Mouse (Mus musculus) layer of hippocampus, postnatal 10 days (tissue): Measurements from ENCODE around the gene S100a2. TPM values are rescaled to one million over a fixed set of nuclear protein-coding genes. Genes with fewer than 3 reads are reported as not detected.
A peak's percentile ranks its signal among the peaks of the same experiment; 100 is the strongest.

Experiments used
- DNase-seq, 2 experiments: peaks; one replicate each; pipeline ENCODE4 v3.0.0; 2021; ENCODE audit warnings: low spot score in 2 of 2
- total RNA-seq, 2 experiments: library from RNA; stranded (reverse); gene quantifications; 2 replicates each; pipeline ENCODE4 v1.2.3; 2021

S100a2 gene
- total RNA-seq, 2 experiments from 2014 or later, result not detected

- no peak for DNase-seq
These were observed 5.5 kb downstream of the S100a2 start for GRCm38 (mm10) chr3:90595556-90595955.

- no peak for DNase-seq
These were observed 6.8 kb downstream of the S100a2 start for GRCm38 (mm10) chr3:90596810-90597209.

- no peak for DNase-seq
These were observed 7.7 kb downstream of the S100a2 start for GRCm38 (mm10) chr3:90597736-90598135.

DNA sequence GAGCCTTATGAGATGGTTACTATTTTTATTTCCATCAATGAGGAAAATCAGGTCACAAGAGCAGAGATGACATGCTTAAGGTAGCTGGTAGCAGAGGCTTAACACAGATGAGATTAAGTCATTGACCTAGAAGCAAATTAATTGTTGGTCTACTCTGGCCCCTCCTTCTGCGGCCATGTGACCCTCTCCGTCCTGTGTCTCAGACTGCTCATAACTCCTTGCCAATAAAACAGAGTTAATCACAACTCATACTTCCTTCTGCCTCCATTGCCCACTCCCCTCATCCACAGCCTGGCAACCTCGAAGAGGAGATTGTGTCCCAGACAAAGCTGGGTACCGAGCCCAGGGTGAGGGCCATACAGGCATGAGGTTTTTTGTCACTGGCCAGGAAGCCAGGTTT is 8.2 kb downstream of the S100a2 start:
- no peak for DNase-seq

GRCm38 (mm10) chr3:90599401-90599800 is 9.4 kb downstream of the S100a2 start:
- no peak for DNase-seq

DNA sequence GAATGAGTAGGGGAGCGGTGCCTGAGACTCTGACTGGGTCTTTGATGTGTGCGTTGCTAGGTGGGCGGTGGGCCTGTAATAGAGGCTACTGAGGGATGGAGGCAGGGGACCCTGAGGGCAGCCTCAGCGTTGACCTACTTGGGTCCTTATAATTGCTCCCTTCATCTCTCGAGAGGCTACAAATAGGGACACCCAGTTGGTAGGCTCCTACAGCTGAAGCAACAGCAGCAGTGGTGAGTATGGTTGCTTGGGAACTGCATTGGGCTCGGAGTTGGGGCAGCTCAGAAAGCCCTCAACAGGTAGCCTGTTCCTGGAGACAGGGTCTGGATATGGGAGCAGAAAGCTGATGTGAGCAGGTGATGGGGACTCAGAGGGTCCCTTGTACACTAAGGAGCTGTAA is 10.0 kb downstream of the S100a2 start:
- DNase-seq, result no peak

GRCm38 (mm10) chr3:90600458-90601195 is 10.6 kb downstream of the S100a2 start:
- no peak for DNase-seq

DNA sequence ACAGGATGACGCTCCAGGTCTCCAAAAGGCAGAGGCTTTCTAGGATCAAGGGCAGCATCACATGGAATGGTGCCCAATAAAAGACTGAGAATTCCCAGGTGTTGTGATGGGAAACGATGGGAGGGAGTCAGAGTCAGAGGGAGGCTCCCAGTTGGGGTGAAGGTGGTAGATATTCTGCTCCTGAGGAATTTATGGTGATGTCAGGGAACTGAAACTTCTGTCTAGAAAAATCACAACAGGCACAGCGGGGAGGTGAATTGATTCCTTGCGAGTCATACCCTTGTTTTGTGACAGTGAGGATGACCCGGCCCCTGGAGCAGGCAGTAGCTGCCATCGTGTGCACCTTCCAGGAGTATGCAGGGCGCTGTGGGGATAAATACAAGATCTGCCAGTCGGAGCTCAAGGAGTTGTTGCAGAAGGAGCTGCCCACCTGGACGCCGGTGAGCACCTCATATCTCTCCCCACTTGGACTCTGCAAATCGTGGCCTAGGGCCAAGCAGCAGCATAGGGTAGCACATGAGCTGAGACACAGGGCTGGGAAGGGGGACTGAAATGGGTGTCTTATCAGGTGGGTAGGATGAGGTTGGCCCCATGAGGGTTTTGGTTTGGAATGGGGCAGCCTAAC is 11.6 kb downstream of the S100a2 start, which contains the start of gene Gm42674:
Gene Gm42674 (plus strand): TSS at position 419 of the 625 bp plus-strand sequence.
- DNase-seq, result no peak

- DNase-seq, result no peak
These were observed 13.6 kb downstream of the S100a2 start, which contains the start of gene S100a4 for GRCm38 (mm10) chr3:90603623-90604022. Gene S100a4 (plus strand): TSS chr3:90603771.

- peak; percentile 61 to 66 for DNase-seq
These were observed 14.4 kb downstream of the S100a2 start for GRCm38 (mm10) chr3:90604416-90604815.

DNA sequence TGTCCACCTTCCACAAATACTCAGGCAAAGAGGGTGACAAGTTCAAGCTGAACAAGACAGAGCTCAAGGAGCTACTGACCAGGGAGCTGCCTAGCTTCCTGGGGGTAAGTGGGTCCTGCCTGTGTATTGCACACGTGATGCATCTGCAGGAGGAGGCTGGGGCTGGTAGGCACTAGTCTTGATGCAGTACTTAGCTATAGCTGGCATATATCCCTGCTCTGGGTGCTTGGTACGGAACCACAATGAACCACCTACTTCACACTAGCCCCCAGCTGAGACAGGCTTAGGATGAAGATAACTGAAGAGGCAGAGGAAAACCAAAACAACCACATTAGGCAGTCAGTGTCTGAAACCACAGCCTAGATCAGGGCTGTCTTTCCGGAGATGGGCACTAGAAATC is 15.0 kb downstream of the S100a2 start:
- DNase-seq, result no peak

DNA sequence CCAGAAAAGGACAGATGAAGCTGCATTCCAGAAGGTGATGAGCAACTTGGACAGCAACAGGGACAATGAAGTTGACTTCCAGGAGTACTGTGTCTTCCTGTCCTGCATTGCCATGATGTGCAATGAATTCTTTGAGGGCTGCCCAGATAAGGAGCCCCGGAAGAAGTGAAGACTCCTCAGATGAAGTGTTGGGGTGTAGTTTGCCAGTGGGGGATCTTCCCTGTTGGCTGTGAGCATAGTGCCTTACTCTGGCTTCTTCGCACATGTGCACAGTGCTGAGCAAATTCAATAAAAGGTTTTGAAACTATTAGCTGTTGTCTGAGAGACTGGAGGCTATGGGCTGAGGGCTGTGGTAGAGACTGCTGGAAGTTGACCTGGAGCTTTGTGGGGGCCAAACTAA is 15.7 kb downstream of the S100a2 start:
- no peak for DNase-seq

GRCm38 (mm10) chr3:90606185-90606584 is 16.1 kb downstream of the S100a2 start:
- DNase-seq, result no peak

DNA sequence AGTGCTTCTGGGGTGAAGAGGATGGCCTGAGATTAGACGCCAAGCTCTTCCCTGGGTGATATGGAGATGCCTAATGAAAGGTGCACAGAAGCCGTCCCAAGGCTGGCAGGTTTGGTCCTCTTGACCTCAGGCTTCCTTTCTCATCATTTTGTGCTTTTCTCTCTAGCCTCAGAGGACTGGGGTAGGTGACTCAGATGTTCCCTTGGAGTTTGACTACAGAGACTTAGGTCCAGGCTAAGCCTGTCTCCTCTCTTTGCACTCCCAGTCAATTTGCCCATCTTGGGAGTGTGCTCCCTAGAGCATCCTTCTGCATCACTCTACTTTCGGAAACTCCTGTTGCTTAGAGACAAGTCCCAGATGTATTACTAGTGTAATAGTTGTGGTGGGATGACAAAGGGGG is 17.3 kb downstream of the S100a2 start:
- no peak for DNase-seq

- DNase-seq, result no peak
These were observed 18.2 kb downstream of the S100a2 start, which contains the start of gene S100a5 for GRCm38 (mm10) chr3:90608223-90608622. Gene S100a5 (plus strand): TSS chr3:90608523.

DNA sequence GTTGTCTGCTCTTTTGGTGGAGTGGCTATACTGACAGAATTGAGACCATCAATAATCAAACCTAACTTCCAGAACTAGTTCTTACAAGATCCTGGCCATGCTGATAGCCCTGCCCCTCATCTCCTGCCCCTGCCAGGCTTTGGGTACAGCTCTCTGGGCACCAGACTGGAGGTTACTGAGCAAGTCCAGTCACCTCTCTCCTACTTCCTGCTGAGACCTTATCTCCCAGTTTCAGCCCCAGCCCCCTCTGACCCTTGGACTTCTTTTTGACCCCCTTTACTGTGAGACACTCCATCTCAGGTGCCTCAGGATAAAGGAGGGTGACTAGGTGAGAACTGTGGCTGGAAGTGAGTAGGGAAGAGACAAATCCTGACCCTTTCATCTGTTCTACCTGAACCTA is 19.1 kb downstream of the S100a2 start:
- no peak for DNase-seq

DNA sequence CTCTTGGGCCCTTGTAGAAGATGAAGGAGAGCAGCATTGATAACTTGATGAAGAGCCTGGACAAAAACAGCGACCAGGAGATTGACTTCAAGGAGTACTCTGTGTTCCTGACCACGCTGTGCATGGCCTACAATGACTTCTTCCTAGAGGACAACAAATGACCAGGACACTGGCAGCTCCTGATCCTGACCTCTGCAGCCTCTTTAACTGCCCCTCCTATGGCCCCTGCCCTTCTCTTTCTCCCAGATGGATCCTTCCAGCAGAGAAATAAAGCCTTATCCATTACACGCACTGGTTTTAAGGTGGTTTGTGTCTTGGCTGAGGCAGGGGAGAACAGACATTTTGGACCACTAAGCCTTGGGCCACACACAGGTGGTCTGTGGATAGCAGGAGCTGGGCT is 21.4 kb downstream of the S100a2 start:
- DNase-seq, result no peak

GRCm38 (mm10) chr3:90612061-90612460 is 22.0 kb downstream of the S100a2 start:
- no peak for DNase-seq

- peak; percentile 62 to 66 for DNase-seq
These were observed 22.8 kb downstream of the S100a2 start, which contains the start of gene S100a6 for GRCm38 (mm10) chr3:90612728-90613291. Gene S100a6 (plus strand): TSS chr3:90612882.

DNA sequence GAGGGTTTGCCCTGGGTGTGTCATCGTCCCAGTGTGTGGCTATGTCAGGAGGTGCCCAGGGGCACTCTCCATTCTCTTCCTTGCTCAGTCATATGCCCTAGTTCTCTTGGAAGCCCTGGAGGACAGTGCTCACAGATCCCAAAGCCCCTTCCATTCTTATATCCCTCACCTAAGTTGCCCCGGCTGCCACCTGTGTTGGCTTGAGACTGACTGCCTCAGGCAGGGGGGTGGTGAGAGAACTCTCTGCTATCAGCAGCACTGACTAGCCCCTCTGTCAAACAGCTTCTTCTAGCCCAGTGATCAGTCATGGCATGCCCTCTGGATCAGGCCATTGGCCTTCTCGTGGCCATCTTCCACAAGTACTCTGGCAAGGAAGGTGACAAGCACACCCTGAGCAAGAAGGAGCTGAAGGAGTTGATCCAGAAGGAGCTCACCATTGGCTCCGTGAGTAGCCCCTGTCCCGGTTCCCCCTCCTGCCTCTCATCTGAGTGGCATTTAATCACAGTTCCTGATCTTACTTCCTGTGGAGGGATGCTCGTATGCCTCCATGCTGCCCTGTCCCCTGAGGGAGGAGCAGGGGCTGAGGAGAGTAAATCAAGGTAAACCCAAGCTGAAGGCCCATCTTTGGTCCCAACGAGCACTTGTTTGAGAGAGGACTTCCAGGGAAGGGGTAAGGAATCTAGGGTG is 23.6 kb downstream of the S100a2 start:
- no peak for DNase-seq

- DNase-seq, result no peak
These were observed 24.1 kb downstream of the S100a2 start for GRCm38 (mm10) chr3:90614148-90614530.
